Mouse (Mus musculus) intestine, embryonic 16.5 days (tissue): ENCODE data around the gene Pias3. TPM values are rescaled to one million over a fixed set of nuclear protein-coding genes. Genes with fewer than 3 reads are reported as not detected.
A peak's percentile ranks its signal among the peaks of the same experiment; 100 is the strongest.

Experiments used
- ATAC-seq: fragments of 200-750 bp; cut with Nextera tagmentation; 2 replicates; pipeline ENCODE4 v1.8.0; 2017; ENCODE audit warnings: moderate TSS enrichment, moderate library complexity
- H3K27ac ChIP-seq: fragments of 300-500 bp; sonication (generic); 2 replicates; pipeline ENCODE4 v1.5.1; 2014; ENCODE audit warnings: mild to moderate bottlenecking, low read length
- H3K27me3 ChIP-seq: fragments of 300-500 bp; sonication (generic); replicated peaks from 2 replicates; pipeline ENCODE4 v1.6.1; 2014; ENCODE audit warnings: low read length, control low read depth, mixed read lengths; ENCODE audit not compliant: control insufficient read depth, insufficient read depth
- H3K36me3 ChIP-seq: fragments of 300-500 bp; sonication (generic); 2 replicates; pipeline ENCODE4 v1.6.1; 2014; ENCODE audit warnings: low read length, control low read depth; ENCODE audit not compliant: control insufficient read depth, insufficient read depth
- H3K4me1 ChIP-seq: fragments of 300-500 bp; sonication (generic); 2 replicates; pipeline ENCODE4 v1.6.1; 2014; ENCODE audit warnings: low read length, control low read depth, mixed read lengths; ENCODE audit not compliant: control insufficient read depth, insufficient read depth
- H3K4me2 ChIP-seq: fragments of 300-500 bp; sonication (generic); 2 replicates; pipeline ENCODE4 v1.6.1; 2014; ENCODE audit warnings: low read depth, low read length, control low read depth
- H3K4me3 ChIP-seq: fragments of 300-500 bp; sonication (generic); 2 replicates; pipeline ENCODE4 v1.5.1; 2014; ENCODE audit warnings: mild to moderate bottlenecking, low read length
- H3K9ac ChIP-seq: fragments of 300-500 bp; sonication (generic); 2 replicates; pipeline ENCODE4 v1.6.1; 2014; ENCODE audit warnings: low read depth, low read length
- H3K9me3 ChIP-seq: fragments of 300-500 bp; sonication (generic); 2 replicates; pipeline ENCODE4 v1.6.1; 2016; ENCODE audit warnings: low read length, control low read depth; ENCODE audit not compliant: control insufficient read depth
- WGBS: fragments of 180-500 bp; shearing (Covaris S2); extraction: QIAGEN DNeasy Blood & Tissue Kit; methylation state at CpG from one replicate; pipeline ENCODE4 v1.1.7; 2014; 5-methylcytosine and 5-hydroxymethylcytosine counted together
- polyA plus RNA-seq: library from polyadenylated mRNA; unstranded; fragments of >200 nt; fragmentation: Nextera tagmentation; extraction: Ambion mirVana; gene quantifications from 2 replicates; pipeline ENCODE4 v1.2.1, GENCODE M21; 2015

Gene Pias3
- polyA plus RNA-seq, 1 experiment from 2014 or later = 35.7 TPM

DNA sequence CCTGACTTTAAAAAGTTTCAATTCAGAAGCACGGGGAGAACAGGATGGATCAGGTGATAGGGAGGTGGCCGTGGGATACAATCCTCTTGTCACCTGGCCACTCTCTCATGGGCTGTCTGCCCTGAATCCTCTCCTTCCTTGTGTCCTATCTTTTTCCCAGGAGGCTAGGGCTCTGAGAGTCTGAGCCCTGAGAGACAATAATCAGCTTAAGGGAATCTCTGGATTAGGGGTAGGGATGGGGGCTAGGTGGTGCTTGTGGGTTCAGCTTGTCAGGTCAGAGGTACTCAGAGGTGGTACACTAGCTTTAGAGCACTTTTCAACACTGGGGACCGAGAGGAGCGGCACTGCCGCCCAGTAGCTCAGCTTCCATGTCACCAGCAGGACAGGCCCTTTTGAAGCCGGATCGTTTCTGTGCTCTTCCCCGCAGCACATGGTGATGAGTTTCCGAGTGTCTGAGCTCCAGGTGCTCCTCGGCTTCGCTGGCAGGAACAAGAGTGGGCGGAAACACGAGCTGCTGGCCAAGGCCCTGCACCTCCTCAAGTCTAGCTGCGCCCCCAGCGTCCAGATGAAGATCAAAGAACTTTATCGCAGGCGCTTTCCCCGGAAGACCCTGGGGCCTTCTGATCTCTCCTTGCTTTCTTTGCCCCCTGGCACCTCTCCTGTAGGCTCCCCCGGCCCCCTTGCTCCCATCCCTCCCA, 3.0 kb downstream of the Pias3 start:
- no peaks in the 10 kb centered on the region for H3K27me3 ChIP-seq
- peaks cover 11% of the 10 kb centered on the region for H3K4me1 ChIP-seq
- ATAC-seq = no peak
- H3K4me3 ChIP-seq = no peak overlapping the region
- no peaks in the 10 kb centered on the region for H3K36me3 ChIP-seq
- no peak overlapping the region for H3K9ac ChIP-seq
- no peaks in the 10 kb centered on the region for H3K9me3 ChIP-seq
- H3K4me2 ChIP-seq = no peak overlapping the region
- H3K27ac ChIP-seq = no peak overlapping the region
- WGBS = 57% methylated on average over 19 of the region's 19 CpGs

- H3K27me3 ChIP-seq = no peaks in the 10 kb centered on the region
- no peak overlapping the region for H3K4me3 ChIP-seq
- no peak overlapping the region for H3K27ac ChIP-seq
- peaks cover 8% of the 10 kb centered on the region for H3K36me3 ChIP-seq
- peaks cover 11% of the 10 kb centered on the region for H3K4me1 ChIP-seq
- no peak overlapping the region for H3K9ac ChIP-seq
- WGBS = 63% methylated on average over 7 of the region's 7 CpGs
- H3K9me3 ChIP-seq = no peaks in the 10 kb centered on the region
- no peak for ATAC-seq
- H3K4me2 ChIP-seq = no peak overlapping the region
Observed at GRCm38 (mm10) chr3:96700376-96700775, 4.2 kb downstream of the Pias3 start.

GRCm38 (mm10) chr3:96701003-96701402, 4.8 kb downstream of the Pias3 start:
- Histone ChIP-seq H3K27me3 (no peaks in the 10 kb centered on the region), H3K9me3 (no peaks in the 10 kb centered on the region), H3K4me2 (no peak overlapping the region), H3K9ac (no peak overlapping the region), H3K4me3 (no peak overlapping the region), H3K4me1 (peaks cover 7% of the 10 kb centered on the region), H3K36me3 (peaks cover 8% of the 10 kb centered on the region), H3K27ac (no peak overlapping the region)
- WGBS = 80% methylated on average over 4 of the region's 4 CpGs
- ATAC-seq = no peak

GRCm38 (mm10) chr3:96704778-96705177, 8.6 kb downstream of the Pias3 start:
- Histone ChIP-seq H3K4me2 (no peak overlapping the region), H3K36me3 (peaks cover 8% of the 10 kb centered on the region), H3K9me3 (no peaks in the 10 kb centered on the region), H3K9ac (no peak overlapping the region), H3K4me3 (no peak overlapping the region), H3K4me1 (no peaks in the 10 kb centered on the region), H3K27me3 (no peaks in the 10 kb centered on the region), H3K27ac (no peak overlapping the region)
- ATAC-seq = no peak
- 62% methylated on average over 11 of the region's 11 CpGs for WGBS

DNA sequence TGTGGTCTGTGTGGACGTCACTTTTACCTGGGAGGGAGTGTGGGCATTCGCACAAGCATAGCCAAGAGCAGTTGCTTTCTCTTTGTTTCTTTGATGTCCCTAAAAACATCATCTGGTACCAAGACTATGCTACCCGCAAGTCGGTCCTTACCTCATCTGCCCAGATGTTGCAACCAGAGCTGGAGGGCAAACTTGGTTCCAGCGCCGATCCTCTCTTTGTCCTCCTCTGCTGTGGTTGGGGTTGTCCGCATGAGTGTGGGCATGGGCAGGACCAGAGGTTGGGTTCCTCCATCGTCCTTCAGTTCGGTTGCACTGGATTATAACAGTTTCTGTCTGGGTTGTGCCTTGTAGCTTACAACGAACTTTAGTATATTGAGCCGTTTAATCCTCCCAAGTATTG, 10.0 kb downstream of the Pias3 start:
- H3K4me3 ChIP-seq = no peak overlapping the region
- peaks cover 13% of the 10 kb centered on the region for H3K36me3 ChIP-seq
- ATAC-seq = no peak
- no peak overlapping the region for H3K9ac ChIP-seq
- H3K4me1 ChIP-seq = no peaks in the 10 kb centered on the region
- 92% methylated on average over 11 of the region's 11 CpGs for WGBS
- H3K9me3 ChIP-seq = no peaks in the 10 kb centered on the region
- no peaks in the 10 kb centered on the region for H3K27me3 ChIP-seq
- no peak overlapping the region for H3K4me2 ChIP-seq
- no peak overlapping the region for H3K27ac ChIP-seq

GRCm38 (mm10) chr3:96706984-96707383, 10.8 kb downstream of the Pias3 start:
- Histone ChIP-seq H3K9ac (no peak overlapping the region), H3K4me3 (no peak overlapping the region), H3K4me1 (no peaks in the 10 kb centered on the region), H3K27ac (no peak overlapping the region), H3K36me3 (peaks cover 13% of the 10 kb centered on the region), H3K27me3 (no peaks in the 10 kb centered on the region), H3K4me2 (no peak overlapping the region), H3K9me3 (no peaks in the 10 kb centered on the region)
- ATAC-seq = no peak
- WGBS = 74% methylated on average over 7 of the region's 7 CpGs

DNA sequence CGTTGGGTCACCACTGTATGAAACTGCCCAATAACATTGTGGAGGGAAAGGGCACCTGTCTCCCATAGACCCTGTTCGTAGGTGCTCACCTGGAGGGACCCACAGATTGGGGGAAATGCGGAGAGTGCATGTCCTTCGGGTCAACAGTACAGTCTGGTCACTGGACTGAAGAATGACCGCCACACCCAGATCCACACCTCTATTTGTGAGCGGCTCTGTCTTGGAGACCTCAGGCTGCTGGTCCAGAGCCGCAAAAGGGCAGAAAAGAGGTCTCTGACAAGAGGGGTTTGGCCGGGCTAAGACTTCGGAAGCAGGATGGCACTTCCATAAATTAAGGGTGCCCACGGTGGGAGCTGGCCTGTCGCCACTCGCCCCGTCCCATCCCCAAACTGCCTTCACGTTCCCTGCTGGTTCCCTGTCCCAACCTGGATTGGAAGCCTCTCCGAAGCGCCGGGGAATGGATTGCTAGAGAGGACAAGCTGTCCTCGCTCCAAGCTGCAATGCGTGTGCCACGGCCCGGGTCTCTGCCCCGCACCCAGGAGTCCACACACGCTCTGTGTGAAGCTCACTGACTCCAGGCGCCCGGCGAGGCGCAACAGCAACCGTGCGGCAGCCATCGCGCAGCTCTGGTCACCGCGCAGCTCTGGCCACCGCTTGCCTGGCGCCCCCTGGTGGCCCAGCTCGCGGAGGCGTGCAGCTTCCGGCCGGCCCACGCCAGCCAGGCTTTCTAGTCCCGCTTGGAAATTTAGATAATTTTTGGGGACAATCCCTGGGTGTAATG, 11.9 kb downstream of the Pias3 start, which contains the start of gene Nudt17:
Gene Nudt17, minus strand, starts transcription at position 660 of the 781 bp plus-strand sequence.
- peaks cover 14% of the 10 kb centered on the region for H3K36me3 ChIP-seq
- WGBS = 5% methylated on average over 42 of the region's 42 CpGs
- peak; percentile 91 for ATAC-seq
- no peaks in the 10 kb centered on the region for H3K4me1 ChIP-seq
- H3K4me2 ChIP-seq = peak within 1 kb of the TSS; percentile 95
- H3K4me3 ChIP-seq = peak within 1 kb of the TSS; percentile 61
- peak within 1 kb of the TSS; percentile 75 for H3K9ac ChIP-seq
- no peak within 1 kb of the TSS for H3K27ac ChIP-seq
- no peaks in the 10 kb centered on the region for H3K27me3 ChIP-seq
- no peaks in the 10 kb centered on the region for H3K9me3 ChIP-seq

DNA sequence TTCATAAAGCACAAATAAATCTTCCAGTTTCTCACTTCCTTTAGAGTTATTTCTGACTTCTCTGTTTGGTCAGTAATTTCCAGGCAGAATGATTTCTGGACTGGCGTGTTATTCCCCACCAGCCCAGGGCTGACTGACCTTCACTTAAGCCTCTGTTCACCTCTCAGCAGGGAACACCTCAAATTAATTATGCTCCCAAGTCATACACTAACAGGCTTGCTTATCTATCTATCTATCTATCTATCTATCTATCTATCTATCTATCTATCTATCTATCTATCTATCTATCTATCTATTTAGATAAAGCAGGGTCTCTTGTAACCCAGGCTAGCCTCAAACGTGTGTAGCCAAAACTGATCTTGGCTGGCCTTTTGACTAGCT, 12.5 kb downstream of the Pias3 start:
- peak; percentile 38 for ATAC-seq
- peak overlapping the region; percentile 95; the same call in 1 of the 2 replicates for H3K4me2 ChIP-seq

DNA sequence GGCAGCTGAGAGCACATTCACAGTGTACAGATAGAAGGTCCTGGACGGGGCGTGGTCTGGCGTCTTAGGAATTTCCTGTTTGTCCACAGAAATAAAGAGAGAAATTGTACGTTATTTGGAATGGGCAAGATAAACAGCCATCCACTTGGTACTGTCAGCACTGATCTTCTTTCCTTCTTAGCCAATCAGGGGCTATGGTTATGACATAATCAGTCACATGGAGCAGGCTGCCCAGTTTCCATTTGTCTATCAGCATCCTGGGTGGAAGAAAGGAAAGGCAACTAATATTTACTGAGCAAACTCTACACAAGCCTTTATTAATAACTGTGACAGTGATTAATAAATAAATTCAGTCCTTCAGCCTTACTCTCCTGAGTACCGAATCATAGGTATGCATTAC, 18.1 kb downstream of the Pias3 start:
- H3K27ac ChIP-seq = no peak overlapping the region
- H3K4me3 ChIP-seq = no peak overlapping the region
- H3K27me3 ChIP-seq = no peaks in the 10 kb centered on the region
- H3K9me3 ChIP-seq = no peaks in the 10 kb centered on the region
- H3K36me3 ChIP-seq = peaks cover 15% of the 10 kb centered on the region; the same call in 1 of the 2 replicates
- no peak overlapping the region for H3K9ac ChIP-seq
- H3K4me1 ChIP-seq = peaks cover 1% of the 10 kb centered on the region; the same call in 1 of the 2 replicates
- 80% methylated on average over 5 of the region's 5 CpGs for WGBS
- ATAC-seq = no peak
- H3K4me2 ChIP-seq = no peak overlapping the region

More for the DNA sequence above, 12.5 kb downstream of the Pias3 start:
- Histone ChIP-seq H3K27ac (no peak overlapping the region), H3K36me3 (peaks cover 17% of the 10 kb centered on the region), H3K9ac (no peak overlapping the region), H3K27me3 (no peaks in the 10 kb centered on the region), H3K9me3 (no peaks in the 10 kb centered on the region), H3K4me3 (no peak overlapping the region), H3K4me1 (no peaks in the 10 kb centered on the region)
- 50% methylated on average over 2 of the region's 2 CpGs for WGBS
